Mouse (Mus musculus) liver, adult 2 months (tissue): ENCODE data around the gene Fis1.

ENCODE experiments used
- CTCF ChIP-seq: fragments of 200-500 bp; IDR thresholded peaks from 2 replicates; pipeline ENCODE4 v1.5.1; 2011; ENCODE audit warnings: low read depth, low read length, control low read depth
- POLR2A ChIP-seq: fragments of 200-500 bp; IDR thresholded peaks from 2 replicates; pipeline ENCODE4 v1.6.1; 2011; ENCODE audit warnings: low read length, control low read depth; ENCODE audit not compliant: insufficient read depth; ENCODE audit errors: extremely low read depth

GRCm38 (mm10) chr5:136967592-136967991 lies 14.5 kb downstream of the Fis1 start:
- no peak for TF ChIP-seq CTCF
- TF ChIP-seq POLR2A: no peak
